Mouse (Mus musculus): ENCODE results near the gene Gm20388. TPM values are rescaled to one million over a fixed set of nuclear protein-coding genes. Genes with fewer than 3 reads are reported as not detected.

The Gm20388 gene
- polyA plus RNA-seq, 1 experiment from 2014 or later = not detected

- Histone ChIP-seq H3K9ac (ENCODE audit: low read length) (no peak overlapping the region), H3K27ac (ENCODE audit: low read length) (no peak overlapping the region), H3K4me3 (ENCODE audit: low read length) (no peak overlapping the region), H3K9me3 (ENCODE audit: control insufficient read depth, low read length) (no peaks in the 10 kb centered on the region), H3K36me3 (ENCODE audit: control insufficient read depth, insufficient read depth, low read length) (peaks cover 22% of the 10 kb centered on the region), H3K4me2 (ENCODE audit: low read depth, low read length) (no peak overlapping the region), H3K27me3 (ENCODE audit: control insufficient read depth, insufficient read depth, low read depth, low read length) (no peaks in the 10 kb centered on the region), H3K4me1 (replicated peaks; ENCODE audit: control insufficient read depth, insufficient read depth, low read length) (no peaks in the 10 kb centered on the region)
- peak; percentile 51; the same call in 1 of the 2 replicates for ATAC-seq (ENCODE audit: low read depth)
- WGBS = 44% methylated on average over 5 of the region's 5 CpGs
Observed at GRCm38 (mm10) chr8:119960531-119961104, 50.0 kb downstream of the Gm20388 start.

DNA sequence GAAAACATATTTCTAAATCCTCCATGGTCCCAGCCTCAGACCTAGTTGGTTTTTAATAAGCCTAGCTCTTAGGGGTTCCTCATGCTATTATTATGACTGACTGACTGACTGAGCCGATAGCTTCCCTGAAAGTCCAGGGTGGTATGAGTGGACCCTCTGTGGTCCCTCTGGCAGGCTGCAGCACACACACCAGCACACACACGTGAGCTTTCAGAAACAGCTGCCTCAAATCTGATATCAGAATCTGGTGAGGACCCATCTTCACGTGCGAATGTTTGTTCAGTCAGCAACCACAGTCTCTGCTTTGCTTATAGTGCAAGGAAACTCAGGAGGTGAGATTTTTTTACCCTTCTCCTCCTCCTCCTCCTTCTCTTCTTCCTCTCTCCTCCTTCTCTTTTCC lies 54.2 kb downstream of the Gm20388 start:
- no peak overlapping the region for H3K4me3 ChIP-seq (ENCODE audit: low read length)
- H3K4me2 ChIP-seq (ENCODE audit: low read depth, low read length) = no peak overlapping the region
- no peak overlapping the region for H3K9ac ChIP-seq (ENCODE audit: low read length)
- no peak for ATAC-seq (ENCODE audit: low read depth)
- H3K27me3 ChIP-seq (ENCODE audit: control insufficient read depth, insufficient read depth, low read depth, low read length) = no peaks in the 10 kb centered on the region
- H3K27ac ChIP-seq (ENCODE audit: low read length) = no peak overlapping the region
- 0 out of 2 replicates have a peak, but pooled peaks cover 3% of the 10 kb centered on the region for H3K9me3 ChIP-seq (ENCODE audit: control insufficient read depth, low read length)
- H3K36me3 ChIP-seq (ENCODE audit: control insufficient read depth, insufficient read depth, low read length) = no peaks in the 10 kb centered on the region
- H3K4me1 ChIP-seq (replicated peaks; ENCODE audit: control insufficient read depth, insufficient read depth, low read length) = no peaks in the 10 kb centered on the region
- WGBS = 43% methylated on average over 4 of the region's 4 CpGs

DNA sequence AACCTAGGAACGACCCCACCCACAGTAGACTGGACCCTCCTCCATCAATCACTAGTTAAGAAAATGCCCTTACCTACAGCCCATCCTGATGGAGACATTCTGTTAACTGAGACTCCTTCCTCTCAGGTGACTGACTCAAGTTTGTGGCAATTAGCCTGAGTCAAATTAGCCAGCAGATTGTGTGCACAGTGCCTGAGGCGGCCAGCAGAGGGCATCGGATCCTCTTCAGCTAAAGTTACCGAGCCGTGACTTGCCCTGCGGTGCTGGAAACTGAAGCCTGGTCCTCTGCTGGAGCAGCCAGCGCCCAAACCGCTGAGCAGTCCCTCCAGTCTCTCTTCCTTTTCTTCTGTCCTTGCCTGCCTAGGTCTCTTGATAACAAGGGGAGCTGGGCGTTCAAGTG lies 56.8 kb downstream of the Gm20388 start:
- Histone ChIP-seq H3K9me3 (ENCODE audit: control insufficient read depth, low read length) (0 out of 2 replicates have a peak, but pooled peaks cover 3% of the 10 kb centered on the region), H3K36me3 (ENCODE audit: control insufficient read depth, insufficient read depth, low read length) (no peaks in the 10 kb centered on the region), H3K9ac (ENCODE audit: low read length) (no peak overlapping the region), H3K4me3 (ENCODE audit: low read length) (no peak overlapping the region), H3K27ac (ENCODE audit: low read length) (no peak overlapping the region), H3K4me2 (ENCODE audit: low read depth, low read length) (no peak overlapping the region), H3K4me1 (replicated peaks; ENCODE audit: control insufficient read depth, insufficient read depth, low read length) (no peaks in the 10 kb centered on the region), H3K27me3 (ENCODE audit: control insufficient read depth, insufficient read depth, low read depth, low read length) (no peaks in the 10 kb centered on the region)
- 87% methylated on average over 9 of the region's 9 CpGs for WGBS
- ATAC-seq (ENCODE audit: low read depth) = no peak

- H3K4me2 ChIP-seq (ENCODE audit: low read depth, low read length) = no peak overlapping the region
- H3K9ac ChIP-seq (ENCODE audit: low read length) = no peak overlapping the region
- H3K4me1 ChIP-seq (replicated peaks; ENCODE audit: control insufficient read depth, insufficient read depth, low read length) = no peaks in the 10 kb centered on the region
- no peaks in the 10 kb centered on the region for H3K36me3 ChIP-seq (ENCODE audit: control insufficient read depth, insufficient read depth, low read length)
- no peaks in the 10 kb centered on the region for H3K27me3 ChIP-seq (ENCODE audit: control insufficient read depth, insufficient read depth, low read depth, low read length)
- H3K4me3 ChIP-seq (ENCODE audit: low read length) = no peak overlapping the region
- 0 out of 2 replicates have a peak, but pooled peaks cover 3% of the 10 kb centered on the region for H3K9me3 ChIP-seq (ENCODE audit: control insufficient read depth, low read length)
- no peak overlapping the region for H3K27ac ChIP-seq (ENCODE audit: low read length)
- ATAC-seq (ENCODE audit: low read depth) = no peak
- WGBS = 68% methylated on average over 9 of the region's 9 CpGs
Observed at GRCm38 (mm10) chr8:119970169-119970568, 59.5 kb downstream of the Gm20388 start.

GRCm38 (mm10) chr8:119972558-119972957 lies 61.9 kb downstream of the Gm20388 start:
- peak; percentile 62; the same call in 1 of the 2 replicates for ATAC-seq (ENCODE audit: low read depth)
- Histone ChIP-seq H3K4me2 (ENCODE audit: low read depth, low read length) (no peak overlapping the region), H3K9me3 (ENCODE audit: control insufficient read depth, low read length) (0 out of 2 replicates have a peak, but pooled peaks cover 1% of the 10 kb centered on the region), H3K27ac (ENCODE audit: low read length) (peak overlapping the region; percentile 6; the same call in 1 of the 2 replicates), H3K4me1 (replicated peaks; ENCODE audit: control insufficient read depth, insufficient read depth, low read length) (no peaks in the 10 kb centered on the region), H3K36me3 (ENCODE audit: control insufficient read depth, insufficient read depth, low read length) (no peaks in the 10 kb centered on the region), H3K9ac (ENCODE audit: low read length) (no peak overlapping the region), H3K27me3 (ENCODE audit: control insufficient read depth, insufficient read depth, low read depth, low read length) (no peaks in the 10 kb centered on the region), H3K4me3 (ENCODE audit: low read length) (no peak overlapping the region)
- whole genome bisulfite sequencing = 51% methylated on average over 12 of the region's 12 CpGs

DNA sequence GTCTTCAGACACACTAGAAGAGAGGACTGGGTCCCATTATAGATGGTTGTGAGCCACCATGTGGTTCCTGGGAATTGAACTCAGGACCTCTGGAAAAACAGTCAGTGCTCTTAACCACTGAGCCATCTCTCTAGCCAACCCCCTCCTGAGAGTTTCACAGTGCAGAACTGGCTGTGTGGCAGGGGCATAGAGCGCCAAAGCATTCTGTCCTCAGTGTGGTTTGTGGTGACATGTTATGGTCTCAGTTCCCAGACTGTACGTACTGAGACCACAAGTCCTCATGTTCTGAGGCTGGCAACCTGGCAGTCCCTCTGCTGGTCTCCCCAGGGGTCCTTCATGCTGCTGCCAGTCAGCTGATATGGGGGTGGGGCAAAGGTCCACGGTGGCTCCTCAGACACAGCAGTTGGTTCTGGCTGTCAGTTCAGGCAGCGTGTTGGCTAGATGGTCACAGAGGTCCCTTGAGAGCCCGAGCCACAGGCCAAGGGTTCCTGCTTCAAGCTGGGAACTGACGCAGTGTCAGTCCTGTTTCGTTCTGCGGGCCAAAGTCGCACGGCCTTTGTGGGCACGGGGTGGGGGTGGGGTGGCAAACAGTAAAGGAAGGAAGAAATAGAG lies 68.2 kb downstream of the Gm20388 start:
- ATAC-seq (ENCODE audit: low read depth) = no peak
- H3K27ac ChIP-seq (ENCODE audit: low read length) = no peak overlapping the region
- no peaks in the 10 kb centered on the region for H3K27me3 ChIP-seq (ENCODE audit: control insufficient read depth, insufficient read depth, low read depth, low read length)
- 57% methylated on average over 11 of the region's 11 CpGs for WGBS
- no peak overlapping the region for H3K4me3 ChIP-seq (ENCODE audit: low read length)
- no peak overlapping the region for H3K4me2 ChIP-seq (ENCODE audit: low read depth, low read length)
- H3K9me3 ChIP-seq (ENCODE audit: control insufficient read depth, low read length) = no peaks in the 10 kb centered on the region
- no peaks in the 10 kb centered on the region for H3K36me3 ChIP-seq (ENCODE audit: control insufficient read depth, insufficient read depth, low read length)
- H3K9ac ChIP-seq (ENCODE audit: low read length) = no peak overlapping the region
- no peaks in the 10 kb centered on the region for H3K4me1 ChIP-seq (replicated peaks; ENCODE audit: control insufficient read depth, insufficient read depth, low read length)

DNA sequence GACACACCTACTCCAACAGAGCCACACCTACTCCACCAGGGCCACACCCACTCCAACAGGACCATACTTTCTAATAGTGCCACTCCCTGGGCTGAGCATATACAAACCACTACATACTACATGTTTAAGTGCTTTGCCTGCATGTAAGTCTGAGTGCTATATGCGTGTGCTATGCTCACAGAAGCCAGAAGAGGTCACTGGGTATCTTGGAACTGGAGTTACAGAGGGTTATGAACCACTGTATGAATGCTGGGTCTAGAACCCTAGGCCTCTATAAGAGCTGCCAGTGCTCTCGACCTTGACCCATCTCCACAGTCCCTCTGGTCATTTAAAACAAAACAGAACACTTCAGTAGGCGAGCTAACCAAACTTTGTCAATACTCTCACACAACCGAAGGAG lies 70.6 kb downstream of the Gm20388 start:
- Histone ChIP-seq H3K4me1 (replicated peaks; ENCODE audit: control insufficient read depth, insufficient read depth, low read length) (no peaks in the 10 kb centered on the region), H3K9ac (ENCODE audit: low read length) (no peak overlapping the region), H3K4me2 (ENCODE audit: low read depth, low read length) (no peak overlapping the region), H3K36me3 (ENCODE audit: control insufficient read depth, insufficient read depth, low read length) (no peaks in the 10 kb centered on the region), H3K27ac (ENCODE audit: low read length) (no peak overlapping the region), H3K4me3 (ENCODE audit: low read length) (no peak overlapping the region), H3K27me3 (ENCODE audit: control insufficient read depth, insufficient read depth, low read depth, low read length) (no peaks in the 10 kb centered on the region), H3K9me3 (ENCODE audit: control insufficient read depth, low read length) (no peaks in the 10 kb centered on the region)
- WGBS = 63% methylated on average over 4 of the region's 4 CpGs
- no peak for ATAC-seq (ENCODE audit: low read depth)

DNA sequence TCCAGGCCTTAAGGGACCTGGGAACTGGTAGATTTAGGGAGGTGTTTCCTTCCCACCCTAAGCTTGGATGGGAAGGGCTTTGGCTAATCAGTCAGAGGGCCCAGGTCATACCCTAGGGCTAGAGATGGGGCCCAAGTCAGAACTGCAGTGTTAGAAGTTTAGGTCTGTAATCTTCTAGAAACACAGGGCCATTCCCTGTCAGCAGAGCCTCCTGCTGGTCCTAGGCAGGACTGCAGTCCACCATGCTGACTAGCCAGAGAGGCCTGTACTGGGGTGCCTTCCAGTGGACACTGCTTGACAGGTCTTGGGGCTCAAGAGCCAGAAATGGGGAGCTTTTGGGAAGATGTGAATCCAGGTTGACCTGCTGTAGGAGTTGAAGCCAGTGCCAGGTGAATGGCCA lies 73.4 kb downstream of the Gm20388 start:
- Histone ChIP-seq H3K9ac (ENCODE audit: low read length) (no peak overlapping the region), H3K4me2 (ENCODE audit: low read depth, low read length) (no peak overlapping the region), H3K9me3 (ENCODE audit: control insufficient read depth, low read length) (no peaks in the 10 kb centered on the region), H3K27ac (ENCODE audit: low read length) (no peak overlapping the region), H3K4me3 (ENCODE audit: low read length) (no peak overlapping the region), H3K4me1 (replicated peaks; ENCODE audit: control insufficient read depth, insufficient read depth, low read length) (no peaks in the 10 kb centered on the region), H3K27me3 (ENCODE audit: control insufficient read depth, insufficient read depth, low read depth, low read length) (no peaks in the 10 kb centered on the region), H3K36me3 (ENCODE audit: control insufficient read depth, insufficient read depth, low read length) (no peaks in the 10 kb centered on the region)
- ATAC-seq (ENCODE audit: low read depth) = no peak

DNA sequence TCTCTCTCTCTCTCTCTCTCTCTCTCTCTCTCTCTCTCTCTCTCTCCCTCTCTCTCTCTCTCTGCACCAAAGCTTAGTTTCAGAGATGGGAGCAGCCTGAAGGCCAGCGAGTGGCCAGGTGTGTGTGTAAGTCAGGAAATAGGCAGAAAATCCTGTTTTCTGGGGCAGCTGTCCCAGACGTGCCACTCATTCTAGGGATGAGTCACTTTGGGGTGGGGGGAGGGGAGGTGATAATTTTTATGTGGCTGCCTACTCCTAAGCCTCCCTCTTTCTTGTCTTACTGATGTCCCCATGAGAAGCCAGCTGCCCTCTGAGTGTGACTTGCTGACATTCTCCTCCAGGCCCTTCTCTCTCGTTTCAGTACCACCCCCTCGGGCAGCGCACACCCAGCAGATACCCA lies 75.5 kb downstream of the Gm20388 start:
- no peaks in the 10 kb centered on the region for H3K36me3 ChIP-seq (ENCODE audit: control insufficient read depth, insufficient read depth, low read length)
- peaks cover 1% of the 10 kb centered on the region; the same call in 1 of the 2 replicates for H3K27me3 ChIP-seq (ENCODE audit: control insufficient read depth, insufficient read depth, low read depth, low read length)
- H3K4me1 ChIP-seq (replicated peaks; ENCODE audit: control insufficient read depth, insufficient read depth, low read length) = no peaks in the 10 kb centered on the region
- no peak overlapping the region for H3K27ac ChIP-seq (ENCODE audit: low read length)
- ATAC-seq (ENCODE audit: low read depth) = no peak
- H3K9ac ChIP-seq (ENCODE audit: low read length) = no peak overlapping the region
- WGBS = 55% methylated on average over 5 of the region's 5 CpGs
- no peak overlapping the region for H3K4me2 ChIP-seq (ENCODE audit: low read depth, low read length)
- H3K9me3 ChIP-seq (ENCODE audit: control insufficient read depth, low read length) = no peaks in the 10 kb centered on the region
- H3K4me3 ChIP-seq (ENCODE audit: low read length) = no peak overlapping the region
